Mouse (Mus musculus) limb, embryonic 14.5 days (tissue): ENCODE results near the gene Thap12. TPM values are rescaled to one million over a fixed set of nuclear protein-coding genes. Genes with fewer than 3 reads are reported as not detected.

Experiments used
- ATAC-seq: fragments of 200-750 bp; cut with Nextera tagmentation; 2 replicates; pipeline ENCODE4 v1.8.0; 2017; ENCODE audit warnings: low read depth, moderate number of reproducible peaks, moderate TSS enrichment; ENCODE audit not compliant: low FRiP score
- DNase-seq: peaks from one replicate; pipeline ENCODE4 v3.0.0-alpha.2; 2015; ENCODE audit warnings: low spot score
- H3K27ac ChIP-seq: fragments of 300-500 bp; sonication (generic); replicated peaks from 2 replicates; pipeline ENCODE4 v1.5.1; 2014; ENCODE audit warnings: low read depth, mild to moderate bottlenecking, low read length, moderate library complexity, mixed read lengths
- H3K27me3 ChIP-seq: fragments of 300-500 bp; sonication (generic); 2 replicates; pipeline ENCODE4 v1.6.1; 2014; ENCODE audit warnings: low read length, mixed read lengths; ENCODE audit not compliant: control insufficient read depth, insufficient read depth
- H3K36me3 ChIP-seq: fragments of 300-500 bp; sonication (generic); 2 replicates; pipeline ENCODE4 v1.6.1; 2014; ENCODE audit warnings: mild to moderate bottlenecking, low read length, moderate library complexity, mixed read lengths; ENCODE audit not compliant: control insufficient read depth, insufficient read depth
- H3K4me1 ChIP-seq: fragments of 300-500 bp; sonication (generic); 2 replicates; pipeline ENCODE4 v1.6.1; 2014; ENCODE audit warnings: antibody characterized with exemption, low read length, mixed read lengths; ENCODE audit not compliant: control insufficient read depth, insufficient read depth
- H3K4me2 ChIP-seq: fragments of 300-500 bp; sonication (generic); replicated peaks from 2 replicates; pipeline ENCODE4 v1.6.1; 2014; ENCODE audit warnings: low read depth, mild to moderate bottlenecking, low read length, moderate library complexity; ENCODE audit not compliant: severe bottlenecking
- H3K4me3 ChIP-seq: fragments of 300-500 bp; sonication (generic); replicated peaks from 2 replicates; pipeline ENCODE4 v1.5.1; 2014; ENCODE audit warnings: low read length
- H3K9ac ChIP-seq: fragments of 300-500 bp; sonication (generic); 2 replicates; pipeline ENCODE4 v1.6.1; 2014; ENCODE audit warnings: mild to moderate bottlenecking, low read depth, low read length, moderate library complexity; ENCODE audit not compliant: severe bottlenecking
- H3K9me3 ChIP-seq: fragments of 300-500 bp; sonication (generic); 2 replicates; pipeline ENCODE4 v1.6.1; 2016; ENCODE audit warnings: low read length; ENCODE audit not compliant: control insufficient read depth
- POLR2A ChIP-seq: fragments of 200-500 bp; IDR thresholded peaks from 2 replicates; pipeline ENCODE4 v1.8.0; 2012; ENCODE audit warnings: inconsistent platforms, mild to moderate bottlenecking, moderate library complexity, borderline replicate concordance; ENCODE audit not compliant: insufficient read depth, insufficient read length; ENCODE audit errors: extremely low read depth
- WGBS: fragments of 180-500 bp; shearing (Covaris S2); extraction: QIAGEN DNeasy Blood & Tissue Kit; methylation state at CpG from one replicate; pipeline ENCODE4 v1.1.7; 2014; 5-methylcytosine and 5-hydroxymethylcytosine counted together
- polyA plus RNA-seq, 2 experiments: library from polyadenylated mRNA; depleted of rRNA in 1 of 2; stranded (reverse) in 1 of 2; unstranded in 1 of 2; fragments of >200 nt; fragmentation: Nextera tagmentation in 1 of 2; extraction: Ambion mirVana in 1 of 2; gene quantifications; 2 replicates each; pipeline versions ENCODE4 v1.2.1 to v1.2.3; 2012 to 2014

Gene Thap12
- polyA plus RNA-seq, 2 experiments: 42.1 to 68.5 TPM

GRCm38 (mm10) chr7:98665726-98666125 lies 37.2 kb upstream of the Thap12 start:
- no peak overlapping the region for H3K4me3 ChIP-seq
- H3K27ac ChIP-seq: no peak overlapping the region
- ATAC-seq (no peak), DNase-seq (no peak)
- no peak overlapping the region for H3K9ac ChIP-seq
- no peak for TF ChIP-seq POLR2A
- no peaks in the 10 kb centered on the region for H3K27me3 ChIP-seq
- no peaks in the 10 kb centered on the region for H3K9me3 ChIP-seq
- H3K36me3 ChIP-seq: no peaks in the 10 kb centered on the region
- H3K4me1 ChIP-seq: peaks cover 12% of the 10 kb centered on the region
- WGBS: 84% methylated on average over 6 of the region's 6 CpGs
- no peak overlapping the region for H3K4me2 ChIP-seq

GRCm38 (mm10) chr7:98667956-98668746 lies 34.8 kb upstream of the Thap12 start:
- DNase-seq: peak; percentile 83
- H3K9ac ChIP-seq: no peak overlapping the region
- H3K4me1 ChIP-seq: peaks cover 28% of the 10 kb centered on the region
- H3K27ac ChIP-seq: peak overlapping the region; percentile 68
- no peak overlapping the region for H3K4me2 ChIP-seq
- no peak for TF ChIP-seq POLR2A
- no peak overlapping the region for H3K4me3 ChIP-seq
- H3K36me3 ChIP-seq: no peaks in the 10 kb centered on the region
- WGBS: 43% methylated on average over 6 of the region's 6 CpGs
- H3K9me3 ChIP-seq: no peaks in the 10 kb centered on the region
- ATAC-seq: peak; percentile 79
- no peaks in the 10 kb centered on the region for H3K27me3 ChIP-seq

- DNase-seq: no peak
- H3K4me1 ChIP-seq: peaks cover 28% of the 10 kb centered on the region
- no peak overlapping the region for H3K27ac ChIP-seq
- no peaks in the 10 kb centered on the region for H3K27me3 ChIP-seq
- no peaks in the 10 kb centered on the region for H3K36me3 ChIP-seq
- no peak for TF ChIP-seq POLR2A
- no peak overlapping the region for H3K9ac ChIP-seq
- no peak overlapping the region for H3K4me3 ChIP-seq
- 93% methylated on average over 4 of the region's 4 CpGs for whole genome bisulfite sequencing
- no peaks in the 10 kb centered on the region for H3K9me3 ChIP-seq
- no peak overlapping the region for H3K4me2 ChIP-seq
- no peak for ATAC-seq
Observed at GRCm38 (mm10) chr7:98670831-98671230, 32.1 kb upstream of the Thap12 start.

GRCm38 (mm10) chr7:98671416-98671815 lies 31.5 kb upstream of the Thap12 start:
- ATAC-seq: no peak
- 52% methylated on average over 9 of the region's 9 CpGs for WGBS

GRCm38 (mm10) chr7:98672241-98672955 lies 30.5 kb upstream of the Thap12 start:
- DNase-seq (peak; percentile 71), ATAC-seq (peak; percentile 79)
- TF ChIP-seq POLR2A: no peak
- Histone ChIP-seq H3K36me3 (no peaks in the 10 kb centered on the region), H3K9ac (no peak overlapping the region), H3K27me3 (no peaks in the 10 kb centered on the region), H3K4me2 (0 out of 2 replicates have a peak overlapping the region, but pooled peaks have one; percentile 0), H3K4me3 (no peak overlapping the region), H3K9me3 (no peaks in the 10 kb centered on the region), H3K27ac (peak overlapping the region; percentile 59), H3K4me1 (peaks cover 28% of the 10 kb centered on the region)
- WGBS: 34% methylated on average over 11 of the region's 11 CpGs

More at GRCm38 (mm10) chr7:98671416-98671815, 31.5 kb upstream of the Thap12 start:
- no peak for DNase-seq
- Histone ChIP-seq H3K27ac (peak overlapping the region; percentile 59; the same call in 1 of the 2 replicates), H3K4me3 (no peak overlapping the region), H3K4me2 (no peak overlapping the region), H3K27me3 (no peaks in the 10 kb centered on the region), H3K9ac (no peak overlapping the region), H3K4me1 (peaks cover 28% of the 10 kb centered on the region), H3K9me3 (no peaks in the 10 kb centered on the region), H3K36me3 (no peaks in the 10 kb centered on the region)
- no peak for TF ChIP-seq POLR2A
